Mouse (Mus musculus) erythroid progenitor cell, adult 5-6 weeks (primary cell): Measurements from ENCODE around the gene Hist3h2a. TPM values are rescaled to one million over a fixed set of nuclear protein-coding genes. Genes with fewer than 3 reads are reported as not detected.

Experiments used
- ATAC-seq: replicated peaks from 2 replicates; pipeline ENCODE4 v1.8.0; 2016; ENCODE audit warnings: moderate number of reproducible peaks, mild to moderate bottlenecking, moderate TSS enrichment, inconsistent platforms; ENCODE audit not compliant: poor library complexity, low FRiP score, severe bottlenecking
- total RNA-seq, 2 experiments: library from RNA; stranded (forward) in 1 of 2; stranded (reverse) in 1 of 2; fragments of 150-400 nt in 1 of 2; fragments of 186-747, 209-891 nt in 1 of 2; gene quantifications; 2 replicates each; pipeline versions ENCODE4 v1.2.3 to v1.2.4; 2015 to 2017; ENCODE audit warnings: low replicate concordance in 2 of 2

Hist3h2a gene
- total RNA-seq (2015; ENCODE audit: low replicate concordance) (186 and 192 TPM in 2 replicates), total RNA-seq (2017; ENCODE audit: low replicate concordance) (1,299 and 1,489 TPM in 2 replicates)

DNA sequence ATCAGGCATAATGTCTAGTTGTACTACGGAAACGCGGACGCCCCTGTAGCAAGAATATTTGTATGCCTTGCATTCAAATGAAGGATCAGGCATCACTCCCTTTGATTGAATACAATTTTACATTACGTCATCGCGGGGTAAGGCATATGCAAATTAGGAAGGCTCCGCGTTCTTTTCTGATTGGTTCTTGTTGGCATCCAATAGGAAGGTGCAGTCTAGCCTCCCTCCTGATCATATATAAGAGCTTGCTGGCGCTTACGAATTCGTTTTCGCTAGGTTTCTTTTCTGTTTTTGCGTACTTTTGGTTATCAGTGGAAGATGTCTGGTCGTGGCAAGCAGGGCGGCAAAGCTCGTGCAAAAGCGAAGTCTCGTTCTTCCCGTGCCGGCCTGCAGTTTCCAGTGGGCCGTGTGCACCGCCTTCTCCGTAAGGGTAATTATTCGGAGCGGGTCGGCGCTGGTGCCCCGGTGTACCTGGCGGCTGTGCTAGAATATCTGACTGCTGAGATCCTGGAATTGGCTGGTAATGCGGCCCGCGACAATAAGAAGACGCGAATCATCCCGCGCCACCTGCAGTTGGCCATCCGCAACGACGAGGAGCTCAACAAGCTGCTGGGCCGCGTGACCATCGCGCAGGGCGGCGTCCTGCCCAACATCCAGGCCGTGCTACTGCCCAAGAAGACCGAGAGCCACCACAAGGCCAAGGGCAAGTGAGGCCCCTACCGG lies at the start of gene Hist3h2a, which contains the start of gene Trim17:
Gene Hist3h2a, plus strand, starts transcription at position 266 of the 723 bp plus-strand sequence.
Gene Trim17, plus strand, starts transcription at position 266 of the 723 bp plus-strand sequence.
- peak; percentile 72 for ATAC-seq

DNA sequence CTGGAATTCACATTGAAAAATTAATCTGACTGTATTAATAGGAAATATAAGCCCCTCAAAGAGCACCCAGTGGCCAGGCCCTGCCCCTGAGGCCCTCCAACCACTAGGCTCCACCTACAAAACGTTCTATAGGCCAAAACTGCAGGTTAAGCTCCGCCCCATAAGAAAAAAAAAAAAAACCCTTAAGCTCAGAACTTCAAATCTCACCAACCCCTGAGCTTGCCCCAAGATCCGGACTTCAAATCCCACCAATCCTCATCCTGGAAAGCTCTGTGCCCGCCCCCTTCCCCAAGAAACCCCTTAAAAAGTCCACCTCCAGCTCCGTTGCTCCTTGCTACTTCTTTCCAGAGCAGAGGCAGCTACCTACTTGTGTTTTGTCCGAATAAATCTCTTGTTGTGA lies 49.6 kb upstream of the Hist3h2a start:
- ATAC-seq = peak; percentile 57

DNA sequence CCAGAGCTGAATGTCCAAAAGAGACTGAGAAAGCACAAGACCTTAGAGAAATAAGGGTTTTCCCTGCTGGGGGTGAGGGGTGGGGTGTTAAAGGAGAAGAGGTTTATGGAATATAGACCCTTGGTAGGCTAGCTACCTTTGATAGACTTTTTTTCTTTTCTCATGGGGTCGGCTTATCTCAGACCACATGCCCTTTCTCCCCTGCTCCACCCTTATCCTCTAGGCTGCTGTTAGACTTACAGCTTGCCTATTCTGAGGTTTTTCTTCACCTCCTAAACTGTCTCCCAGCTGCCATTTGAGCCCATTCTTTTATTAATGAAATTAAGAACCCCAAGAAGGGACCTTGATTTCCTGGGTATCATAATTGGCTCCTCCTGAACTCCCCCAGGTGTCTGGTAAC lies 40.7 kb upstream of the Hist3h2a start:
- peak; percentile 40 for ATAC-seq

DNA sequence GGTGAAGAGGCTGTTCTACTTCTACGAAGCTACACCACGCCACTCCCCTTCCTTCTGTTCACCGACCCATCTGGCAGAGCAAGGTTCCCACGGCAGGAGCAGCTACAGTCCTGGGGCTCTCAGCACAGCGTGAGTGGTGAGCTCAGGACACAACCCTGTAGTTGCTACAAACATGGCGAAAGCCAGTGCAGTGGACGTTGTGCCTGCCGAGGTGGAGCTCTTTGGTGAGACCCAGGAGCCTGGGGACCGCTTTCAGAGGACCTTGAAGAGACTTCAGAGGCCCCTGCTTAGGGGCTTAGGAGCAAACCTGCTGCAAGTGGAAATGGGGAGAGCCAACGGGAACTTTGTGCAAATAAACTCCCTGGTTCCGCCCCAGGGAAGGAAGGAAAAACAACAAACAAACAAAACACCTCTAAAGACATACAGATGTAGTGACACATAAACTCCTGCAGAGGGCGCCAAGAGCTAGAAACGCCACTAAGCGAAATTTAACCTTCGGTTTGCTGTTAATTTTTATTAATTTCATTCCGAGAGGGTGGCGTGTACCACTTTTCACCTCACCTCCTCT lies 39.9 kb upstream of the Hist3h2a start:
- ATAC-seq = peak; percentile 26

DNA sequence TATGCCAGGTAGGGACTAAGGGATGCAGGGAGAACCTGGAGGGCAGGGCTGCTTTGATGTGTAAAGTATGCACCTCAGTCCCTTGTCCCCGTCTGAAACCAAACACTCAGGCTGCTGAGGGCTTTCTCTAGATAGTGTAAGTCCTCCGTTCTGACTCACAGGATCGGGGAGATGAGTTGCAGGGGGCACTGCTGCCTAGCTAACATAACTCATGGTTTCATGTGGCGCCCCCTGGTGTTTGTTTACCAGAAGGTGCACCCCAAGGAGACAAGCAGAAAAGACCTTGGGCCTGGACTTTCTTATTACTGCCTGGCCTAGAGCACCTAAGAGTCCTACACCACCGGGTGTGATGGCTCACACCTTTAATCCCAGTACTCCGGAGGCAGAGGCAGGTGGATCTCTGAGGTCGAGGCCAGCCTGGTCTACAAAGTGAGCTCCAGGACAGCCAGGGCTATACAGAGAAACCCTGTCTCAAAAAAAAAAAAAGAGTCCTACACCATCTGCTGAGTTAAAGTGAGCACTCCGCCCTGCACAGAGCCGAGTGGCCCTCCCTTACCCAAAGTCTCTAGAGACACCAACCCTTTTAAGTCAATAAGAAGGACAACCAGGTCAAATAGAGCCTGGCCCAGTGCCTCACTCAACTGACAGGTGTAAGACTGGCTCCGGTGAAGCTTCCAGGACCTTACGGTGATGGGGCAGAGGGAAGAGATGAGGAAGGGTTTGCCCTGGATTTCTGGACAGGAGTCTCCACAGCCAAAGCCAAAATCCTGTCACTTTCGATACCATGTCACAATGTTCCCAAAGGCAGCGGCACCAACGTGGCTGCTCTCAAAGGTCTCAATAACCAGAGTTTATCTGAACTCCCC lies 37.4 kb upstream of the Hist3h2a start:
- peak; percentile 53 for ATAC-seq

DNA sequence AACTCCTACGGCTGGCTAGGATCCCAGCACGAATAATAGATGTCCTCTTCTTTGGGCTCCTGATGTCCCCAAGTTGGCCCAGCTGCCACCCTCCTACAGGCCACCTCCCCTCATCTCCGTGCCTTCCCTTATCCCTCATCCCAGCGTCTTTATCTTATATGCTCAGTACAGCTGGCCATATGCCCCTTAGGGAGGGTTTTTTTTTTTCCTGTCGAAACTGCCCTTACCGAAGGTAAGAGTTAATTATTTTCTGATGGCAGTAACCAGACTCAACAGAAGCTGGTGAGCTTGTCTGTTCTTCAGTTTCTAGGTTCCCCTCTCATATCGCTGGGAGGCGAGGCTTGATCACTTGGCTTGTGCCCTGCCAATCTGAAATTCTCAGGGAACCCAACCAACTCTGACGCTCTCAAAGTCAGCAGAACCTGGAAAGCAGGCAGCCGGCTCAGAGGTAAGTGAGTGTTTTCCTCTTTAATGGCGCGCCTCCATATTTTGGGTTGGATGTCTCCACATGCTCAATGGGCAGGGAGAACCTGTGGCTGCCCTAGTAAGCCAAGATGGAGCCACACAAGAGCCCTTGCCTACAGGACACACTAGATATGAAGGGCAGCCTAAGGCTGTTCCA lies 36.6 kb upstream of the Hist3h2a start, which contains the start of gene Btnl10:
Gene Btnl10, plus strand, starts transcription at position 164 of the 622 bp plus-strand sequence.
- peak; percentile 66 for ATAC-seq

DNA sequence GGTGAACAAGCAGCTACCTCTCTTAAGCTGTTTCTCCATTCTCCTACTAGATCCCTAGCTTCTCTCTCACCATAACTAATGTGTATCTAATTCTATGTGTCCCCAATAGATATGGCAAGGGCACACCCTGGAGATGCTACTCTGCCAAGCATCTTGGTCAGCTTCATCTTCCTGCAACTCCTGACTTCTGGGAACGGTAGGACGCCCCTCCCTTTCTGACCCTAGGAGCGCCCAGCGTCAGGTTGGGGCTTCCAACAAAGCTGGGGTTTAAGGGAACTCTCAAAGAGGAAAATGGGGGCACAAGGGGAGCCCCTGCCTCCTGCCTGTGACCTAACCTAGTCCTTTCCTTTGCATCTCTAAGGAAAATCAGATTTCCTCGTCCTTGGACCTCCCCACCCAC lies 35.7 kb upstream of the Hist3h2a start:
- ATAC-seq = peak; percentile 42

DNA sequence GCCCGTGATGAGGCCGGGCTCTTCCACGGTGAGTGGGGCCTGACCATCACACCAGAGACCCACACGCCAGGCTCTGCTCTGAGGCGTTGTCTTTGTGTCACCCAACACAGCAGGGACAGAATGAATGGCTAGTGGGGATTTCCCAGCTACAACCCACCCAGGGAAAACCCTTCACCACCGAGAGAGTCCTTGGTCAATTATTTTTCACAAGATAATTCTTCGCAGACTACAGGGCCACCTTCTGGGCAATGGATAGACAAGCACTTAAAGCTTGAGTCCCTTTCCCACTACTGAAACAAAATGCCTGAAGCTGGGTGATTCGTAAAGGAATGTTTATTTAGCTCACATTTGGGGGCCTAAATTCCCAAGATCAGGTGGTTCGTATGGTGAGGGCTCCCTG lies 32.1 kb upstream of the Hist3h2a start:
- ATAC-seq = no peak

DNA sequence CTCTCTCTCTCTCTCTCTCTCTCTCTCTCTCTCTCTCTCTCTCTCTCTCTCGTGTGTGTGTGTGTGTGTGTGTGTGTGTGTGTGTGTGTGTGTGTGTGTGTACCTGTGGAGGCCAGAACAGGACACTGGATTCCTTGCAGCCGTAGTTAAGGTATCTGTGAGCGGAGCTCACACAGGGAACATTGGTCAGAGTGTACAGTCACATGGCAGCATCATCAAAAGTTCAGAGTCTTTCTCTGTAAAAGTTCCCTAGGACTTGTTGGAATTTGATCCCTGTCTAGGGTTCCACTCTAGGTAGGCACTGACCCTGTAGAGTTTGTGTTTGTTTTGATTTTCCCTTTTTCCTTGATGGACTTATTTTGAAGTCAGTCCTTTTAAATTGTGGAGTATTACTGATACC lies 27.8 kb upstream of the Hist3h2a start:
- no peak for ATAC-seq

DNA sequence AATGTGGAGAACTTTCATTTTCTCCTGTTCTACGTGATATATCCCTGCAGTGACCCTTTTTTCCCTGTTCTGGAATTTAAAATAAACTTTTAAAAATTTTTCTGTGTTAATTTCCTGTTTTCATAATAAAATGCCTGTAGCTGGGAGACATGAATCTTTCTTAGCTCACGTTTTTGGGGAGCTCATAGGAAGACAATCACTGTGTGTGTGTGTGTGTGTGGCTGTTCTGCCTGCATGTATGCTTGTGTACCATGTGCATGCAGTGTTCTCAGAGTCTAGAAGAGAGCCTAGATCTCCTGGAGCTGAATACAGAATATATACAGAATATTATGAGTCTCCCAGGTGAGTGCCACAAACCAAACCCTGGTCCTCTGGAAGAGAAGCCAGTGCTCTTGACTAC lies 27.4 kb upstream of the Hist3h2a start:
- ATAC-seq = no peak

DNA sequence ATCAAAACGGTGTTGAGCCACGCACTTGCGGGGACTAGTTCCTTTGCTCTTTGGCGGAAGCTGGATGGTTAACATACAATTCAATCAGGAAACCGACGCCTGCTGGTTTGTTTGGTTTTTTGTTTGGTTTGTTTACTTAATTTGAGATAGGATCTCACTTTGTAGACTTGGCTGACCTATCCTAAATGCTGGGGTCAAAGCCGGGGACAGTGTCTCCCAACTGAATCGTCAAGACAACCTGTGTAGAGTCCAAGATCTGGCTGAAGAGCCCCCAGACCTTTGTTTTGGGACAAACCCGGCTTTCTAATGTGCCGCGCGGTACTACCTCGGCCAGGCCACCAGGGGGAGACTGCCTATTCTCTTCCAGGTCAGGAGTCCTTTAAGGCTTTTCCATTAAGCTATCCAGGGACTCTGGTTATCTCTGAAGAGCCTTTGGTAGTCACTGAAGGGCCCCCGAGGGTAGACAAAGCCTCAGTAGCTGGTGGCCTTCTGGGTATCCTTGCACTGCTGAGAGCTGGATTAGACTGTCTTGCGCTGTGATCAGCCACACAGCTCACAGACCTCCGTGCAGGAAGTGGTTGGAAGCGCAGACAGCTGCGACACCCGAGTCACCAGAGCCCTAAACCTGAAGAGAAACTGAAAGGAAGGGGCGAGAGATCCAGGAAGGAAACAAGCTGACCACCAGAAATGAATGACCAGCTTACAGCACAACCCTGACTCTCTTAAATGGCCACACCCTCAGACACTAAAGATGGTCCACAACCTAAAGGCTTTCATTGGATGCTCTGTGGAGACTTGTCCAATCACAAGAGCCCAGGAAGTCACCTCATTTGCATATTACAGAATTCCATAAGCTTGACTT lies 26.5 kb upstream of the Hist3h2a start:
- peak; percentile 77 for ATAC-seq

DNA sequence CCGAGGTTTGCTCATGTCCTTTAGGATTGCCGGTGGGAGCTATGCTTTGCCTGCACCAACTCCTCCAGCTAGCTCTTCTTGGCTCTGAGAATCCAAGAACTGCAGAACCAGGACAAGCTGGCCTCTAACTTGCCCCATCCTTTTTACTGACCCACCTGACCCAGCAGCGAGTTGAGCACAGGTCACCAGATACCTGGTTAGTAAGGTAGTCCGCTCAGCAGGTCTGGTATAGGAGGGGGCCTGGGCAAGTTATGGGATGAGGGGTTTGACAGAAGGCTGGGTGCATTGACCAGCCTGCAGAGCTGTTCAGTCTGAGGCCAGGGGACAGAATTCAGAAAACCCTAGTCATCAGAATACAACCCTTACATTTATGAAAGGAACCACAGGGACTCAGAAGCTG lies 25.4 kb upstream of the Hist3h2a start:
- no peak for ATAC-seq

DNA sequence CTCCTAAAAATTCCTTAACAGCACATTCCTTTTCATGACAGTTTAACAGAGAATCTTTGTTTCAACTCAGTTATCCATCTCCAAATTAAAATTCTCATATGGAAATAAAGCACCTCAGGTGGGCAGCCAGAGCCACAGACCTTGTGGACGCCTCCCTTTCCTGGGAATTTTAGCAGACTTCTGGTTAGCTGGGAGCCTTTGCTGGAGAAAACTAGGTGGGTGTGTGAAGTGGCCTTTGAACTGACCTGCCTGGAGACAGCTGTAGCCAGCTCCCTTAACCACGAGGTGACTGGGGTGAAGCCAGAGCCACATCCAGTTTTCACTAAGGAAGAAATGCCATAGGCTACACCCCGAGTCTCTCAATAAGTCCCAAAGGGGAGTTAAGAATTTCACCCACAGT lies 24.8 kb upstream of the Hist3h2a start:
- ATAC-seq = no peak

DNA sequence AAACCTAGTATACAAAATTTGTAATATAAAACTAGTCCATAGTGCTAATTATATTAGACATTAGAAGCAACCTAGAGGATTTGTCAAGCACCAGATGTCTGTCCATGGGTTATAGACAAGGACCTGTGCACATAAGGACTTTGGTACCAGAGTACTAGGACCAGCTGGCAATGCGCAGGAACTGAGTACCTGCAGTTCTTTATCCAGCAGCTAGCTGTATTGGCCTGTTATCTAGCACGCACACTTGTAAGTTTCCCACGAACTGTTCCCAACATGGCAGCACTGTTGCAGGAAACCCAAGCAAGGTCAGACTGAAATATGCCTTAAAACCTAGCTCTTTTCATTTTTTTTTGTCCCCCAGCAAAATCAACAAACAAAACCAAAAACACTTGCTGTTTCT lies 24.2 kb upstream of the Hist3h2a start:
- peak; percentile 53 for ATAC-seq

DNA sequence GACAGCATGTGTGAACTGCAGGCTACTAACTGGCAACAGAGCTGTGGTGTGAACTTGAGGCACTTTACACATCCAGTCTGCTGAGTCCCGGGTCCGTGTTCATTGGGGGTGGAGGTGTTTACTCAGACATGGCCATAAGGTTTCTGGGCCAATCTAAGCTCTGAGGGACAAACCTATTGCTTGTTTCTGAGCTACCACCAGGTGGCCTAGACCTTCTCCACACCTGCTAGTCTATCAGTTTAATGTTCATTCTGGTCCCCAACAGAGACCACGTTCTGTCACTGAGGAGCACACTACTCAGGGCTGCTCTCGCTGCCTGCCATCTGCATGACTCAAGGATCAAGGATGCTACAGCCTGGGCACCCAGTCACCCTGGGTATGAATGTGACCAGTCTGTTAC lies 22.9 kb upstream of the Hist3h2a start:
- no peak for ATAC-seq

DNA sequence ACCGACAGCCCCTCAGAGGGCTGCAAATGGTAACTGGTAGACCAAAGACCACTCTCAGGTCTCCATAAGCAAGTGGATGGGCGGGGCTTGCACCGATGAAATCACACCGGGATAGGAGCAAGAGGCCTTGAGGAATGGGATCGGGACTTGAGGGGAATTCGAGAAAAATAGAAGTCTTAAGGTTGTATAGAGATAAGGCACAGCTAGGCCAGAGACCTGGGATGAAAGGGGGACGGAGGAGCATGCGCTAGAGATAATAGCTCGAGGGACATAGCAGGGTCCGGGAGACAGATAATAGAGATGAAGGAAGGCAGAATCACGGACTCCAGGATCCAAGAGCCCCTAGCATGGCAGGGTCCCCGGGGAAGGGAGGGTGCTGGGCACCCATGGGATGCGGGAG lies 16.6 kb upstream of the Hist3h2a start:
- peak; percentile 53 for ATAC-seq

DNA sequence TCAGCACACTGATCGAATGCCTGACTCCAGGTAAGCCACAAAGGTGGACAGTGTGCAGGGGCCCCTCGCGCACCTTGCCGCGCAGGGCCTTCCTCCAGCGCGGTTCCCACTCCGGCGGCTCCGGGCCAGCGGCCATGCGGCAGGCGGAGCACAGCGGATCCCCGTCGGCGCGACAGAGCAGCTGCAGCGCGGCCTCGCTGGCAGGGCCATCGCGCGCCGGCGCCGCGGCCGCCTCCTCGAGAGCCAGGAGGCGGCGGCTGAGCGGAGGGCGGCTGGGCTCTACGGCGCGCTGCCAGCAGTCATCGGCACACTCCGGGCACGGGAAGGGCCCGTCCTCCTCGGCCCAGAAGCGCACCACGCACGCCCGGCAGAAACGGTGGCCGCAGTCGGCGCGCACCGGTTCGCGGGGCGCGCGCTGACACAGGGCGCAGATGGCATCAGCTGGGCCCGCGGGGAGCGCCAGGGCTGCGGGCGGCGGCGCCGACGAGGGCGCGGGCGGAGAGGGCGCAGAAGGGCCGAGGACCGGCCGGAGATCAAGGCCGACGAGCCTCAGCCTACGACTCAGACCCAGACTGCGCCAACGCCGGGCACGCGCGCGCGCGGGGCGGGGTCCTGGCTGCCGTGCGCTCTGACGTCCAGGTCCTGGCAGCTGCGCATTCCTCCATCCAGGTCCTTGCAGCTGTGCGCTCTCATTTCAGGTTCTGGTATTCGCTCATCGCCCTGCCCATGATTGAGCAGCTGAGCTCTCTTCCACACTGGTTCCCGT lies 16.0 kb upstream of the Hist3h2a start, which contains the start of gene Rnf187:
Gene Rnf187, minus strand, starts transcription at position 595 of the 766 bp plus-strand sequence.
- ATAC-seq = peak; percentile 91

DNA sequence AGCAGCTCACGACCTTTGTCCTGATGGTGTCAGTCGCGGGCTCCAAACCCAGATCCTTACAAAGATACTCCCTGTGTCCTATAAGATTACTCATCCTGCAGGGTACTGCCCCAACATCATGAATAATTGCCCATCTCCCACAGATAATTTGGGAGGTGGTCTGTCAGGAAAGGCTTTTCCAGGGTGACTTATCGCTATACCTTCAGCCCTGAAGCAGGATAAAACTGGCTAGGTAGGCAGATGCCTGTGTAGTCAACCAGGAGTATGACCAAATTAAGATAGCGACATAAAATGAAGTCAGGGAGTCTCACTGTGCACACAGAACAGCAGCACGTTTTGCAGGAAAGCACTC lies 15.4 kb upstream of the Hist3h2a start:
- no peak for ATAC-seq
